Mouse (Mus musculus) forebrain, embryonic 14.5 days (tissue): ENCODE data around the gene Eif1. TPM values are rescaled to one million over a fixed set of nuclear protein-coding genes. Genes with fewer than 3 reads are reported as not detected.
"Not testable (repeated sequence)": the region's sequence is repeated elsewhere in the genome, so short reads cannot be mapped to it uniquely, and the experiment has no call there.

Experiments
- ATAC-seq: fragments of 200-750 bp; cut with Nextera tagmentation; 2 replicates; pipeline ENCODE4 v1.8.0; 2017; ENCODE audit warnings: mild to moderate bottlenecking, moderate library complexity
- DNase-seq: peaks from one replicate; pipeline ENCODE4 v3.0.0-alpha.2; 2015; ENCODE audit warnings: low spot score
- H3K27ac ChIP-seq: fragments of 300-500 bp; sonication (generic); 2 replicates; pipeline ENCODE4 v1.5.1; 2014; ENCODE audit warnings: low read depth, mild to moderate bottlenecking, control low read depth, low read length, moderate library complexity
- H3K27me3 ChIP-seq: fragments of 300-500 bp; sonication (generic); replicated peaks from 2 replicates; pipeline ENCODE4 v1.6.1; 2014; ENCODE audit warnings: low read length, control low read depth, mixed read lengths; ENCODE audit not compliant: control insufficient read depth, insufficient read depth
- H3K36me3 ChIP-seq: fragments of 300-500 bp; sonication (generic); 2 replicates; pipeline ENCODE4 v1.6.1; 2014; ENCODE audit warnings: low read length, control low read depth; ENCODE audit not compliant: control insufficient read depth, insufficient read depth
- H3K4me1 ChIP-seq: fragments of 300-500 bp; sonication (generic); 2 replicates; pipeline ENCODE4 v1.6.1; 2014; ENCODE audit warnings: antibody characterized with exemption, low read length, control low read depth; ENCODE audit not compliant: control insufficient read depth, insufficient read depth
- H3K4me2 ChIP-seq: fragments of 300-500 bp; sonication (generic); 2 replicates; pipeline ENCODE4 v1.6.1; 2014; ENCODE audit warnings: mild to moderate bottlenecking, control low read depth, low read length
- H3K4me3 ChIP-seq: fragments of 300-500 bp; sonication (generic); 2 replicates; pipeline ENCODE4 v1.5.1; 2014; ENCODE audit warnings: low read depth, low read length, control low read depth
- H3K9ac ChIP-seq: fragments of 300-500 bp; sonication (generic); 2 replicates; pipeline ENCODE4 v1.6.1; 2014; ENCODE audit warnings: mild to moderate bottlenecking, low read length, control low read depth, moderate library complexity
- H3K9me3 ChIP-seq: fragments of 300-500 bp; sonication (generic); replicated peaks from 2 replicates; pipeline ENCODE4 v1.6.1; 2016; ENCODE audit warnings: low read length, control low read depth, mixed read lengths; ENCODE audit not compliant: control insufficient read depth
- WGBS: fragments of 180-500 bp; shearing (Covaris S2); extraction: QIAGEN DNeasy Blood & Tissue Kit; methylation state at CpG from one replicate; pipeline ENCODE4 v1.1.7; 2014; 5-methylcytosine and 5-hydroxymethylcytosine counted together
- polyA plus RNA-seq: library from polyadenylated mRNA; unstranded; fragments of >200 nt; fragmentation: Nextera tagmentation; extraction: Ambion mirVana; gene quantifications from 2 replicates; pipeline ENCODE4 v1.2.1, GENCODE M21; 2014

Gene Eif1
- polyA plus RNA-seq, 1 experiment from 2014 or later = 1,493 TPM

DNA sequence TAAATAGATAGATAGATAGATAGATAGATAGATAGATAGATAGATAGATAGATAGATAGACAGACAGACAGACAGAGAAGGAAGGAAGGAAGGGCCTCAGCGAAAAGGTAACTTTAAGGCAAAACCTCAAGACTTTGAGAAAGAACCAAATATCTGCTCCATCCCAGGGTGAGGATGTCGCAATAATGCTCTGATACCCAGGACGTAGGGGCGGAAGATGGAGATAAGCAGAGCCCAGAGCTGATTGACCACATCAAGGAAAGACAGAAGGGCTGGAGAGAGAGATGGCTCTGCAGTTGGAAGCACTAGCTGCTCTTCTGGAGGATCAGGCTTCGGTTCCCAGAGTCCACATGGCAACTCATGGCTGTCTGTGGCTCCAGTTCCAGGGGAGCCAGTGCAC, 18.4 kb upstream of the Eif1 start:
- no peaks in the 10 kb centered on the region for H3K36me3 ChIP-seq
- no peak overlapping the region for H3K9ac ChIP-seq
- H3K4me1 ChIP-seq = no peaks in the 10 kb centered on the region
- no peaks in the 10 kb centered on the region for H3K9me3 ChIP-seq
- WGBS = 91% methylated on average over 5 of the region's 5 CpGs
- H3K4me3 ChIP-seq = no peak overlapping the region
- no peaks in the 10 kb centered on the region for H3K27me3 ChIP-seq
- ATAC-seq (no peak), DNase-seq (no peak)
- H3K4me2 ChIP-seq = no peak overlapping the region
- H3K27ac ChIP-seq = no peak overlapping the region

DNA sequence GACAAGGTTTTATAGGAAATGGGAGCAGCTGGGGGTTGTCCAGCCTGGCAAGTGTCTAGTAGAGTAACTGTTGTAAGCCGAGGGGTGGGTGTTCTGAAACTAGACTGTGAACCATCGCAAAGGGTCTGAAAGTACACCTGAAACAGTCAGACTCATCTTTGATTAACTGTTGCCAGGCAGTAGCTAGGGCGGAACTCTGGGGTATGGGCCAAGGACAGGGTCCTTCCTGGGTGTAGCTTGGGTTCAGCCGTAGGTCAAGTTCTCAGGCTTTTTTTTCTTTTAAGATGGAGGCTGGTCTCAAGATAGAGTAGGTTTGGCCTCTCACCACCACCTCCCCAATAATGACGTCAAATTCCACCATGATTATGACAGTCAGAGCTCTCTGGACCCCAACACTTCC, 11.8 kb upstream of the Eif1 start:
- DNase-seq = no peak

DNA sequence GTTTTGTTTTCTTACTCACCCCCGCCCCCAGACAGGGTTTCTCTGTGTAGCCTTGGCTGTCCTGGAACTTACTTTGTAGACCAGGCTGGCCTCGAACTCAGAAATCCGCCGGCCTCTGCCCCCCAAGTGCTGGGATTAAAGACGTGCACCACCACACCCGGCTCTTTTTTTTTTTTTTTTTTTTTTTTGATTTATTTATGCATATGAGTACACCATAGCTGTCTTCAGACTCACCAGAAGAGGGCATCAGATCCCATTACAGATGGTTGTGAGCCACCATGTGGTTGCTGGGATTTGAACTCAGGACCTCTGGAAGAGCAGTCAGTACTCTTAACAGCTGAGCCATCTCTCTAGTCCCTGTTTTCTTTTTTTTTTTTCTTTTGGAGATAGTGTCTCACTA, 11.0 kb upstream of the Eif1 start:
- not testable (repeated sequence) for H3K4me3 ChIP-seq, H3K27ac ChIP-seq, ATAC-seq, H3K9ac ChIP-seq, H3K4me1 ChIP-seq, H3K27me3 ChIP-seq, H3K9me3 ChIP-seq, DNase-seq, H3K36me3 ChIP-seq, H3K4me2 ChIP-seq
- WGBS = 92% methylated on average over 6 of the region's 6 CpGs

More for the DNA sequence above, 11.8 kb upstream of the Eif1 start:
- Histone ChIP-seq H3K9ac (no peak overlapping the region), H3K27me3 (no peaks in the 10 kb centered on the region), H3K4me3 (no peak overlapping the region), H3K27ac (no peak overlapping the region), H3K4me2 (no peak overlapping the region), H3K4me1 (no peaks in the 10 kb centered on the region), H3K36me3 (no peaks in the 10 kb centered on the region), H3K9me3 (no peaks in the 10 kb centered on the region)
- no peak for ATAC-seq
- WGBS = 95% methylated on average over 5 of the region's 5 CpGs

DNA sequence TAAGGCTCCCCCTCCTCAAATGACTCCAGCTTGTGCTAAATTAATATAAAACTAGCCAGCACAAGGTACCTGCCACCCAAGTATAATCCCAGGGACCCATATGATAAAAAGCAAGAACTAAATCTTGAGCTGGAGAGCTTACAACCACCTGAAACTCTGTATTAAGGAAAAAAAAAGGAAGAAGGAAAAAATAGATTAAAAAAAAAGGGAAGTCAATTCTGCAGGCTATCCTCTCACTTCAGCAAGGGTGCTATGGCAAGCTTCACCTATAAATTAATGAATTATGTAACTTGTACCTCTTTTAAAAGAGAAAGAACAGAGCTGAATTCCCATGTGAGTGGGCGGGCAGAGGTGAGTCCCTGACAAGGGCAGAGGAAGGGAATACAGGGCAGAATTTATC, 8.0 kb upstream of the Eif1 start:
- Histone ChIP-seq H3K9me3 (no peaks in the 10 kb centered on the region), H3K4me1 (no peaks in the 10 kb centered on the region), H3K36me3 (no peaks in the 10 kb centered on the region), H3K27me3 (no peaks in the 10 kb centered on the region), H3K9ac (no peak overlapping the region), H3K4me2 (no peak overlapping the region), H3K27ac (no peak overlapping the region), H3K4me3 (no peak overlapping the region)
- WGBS = 69% methylated on average over 1 of the region's 1 CpGs
- DNase-seq = no peak
- ATAC-seq = no peak

DNA sequence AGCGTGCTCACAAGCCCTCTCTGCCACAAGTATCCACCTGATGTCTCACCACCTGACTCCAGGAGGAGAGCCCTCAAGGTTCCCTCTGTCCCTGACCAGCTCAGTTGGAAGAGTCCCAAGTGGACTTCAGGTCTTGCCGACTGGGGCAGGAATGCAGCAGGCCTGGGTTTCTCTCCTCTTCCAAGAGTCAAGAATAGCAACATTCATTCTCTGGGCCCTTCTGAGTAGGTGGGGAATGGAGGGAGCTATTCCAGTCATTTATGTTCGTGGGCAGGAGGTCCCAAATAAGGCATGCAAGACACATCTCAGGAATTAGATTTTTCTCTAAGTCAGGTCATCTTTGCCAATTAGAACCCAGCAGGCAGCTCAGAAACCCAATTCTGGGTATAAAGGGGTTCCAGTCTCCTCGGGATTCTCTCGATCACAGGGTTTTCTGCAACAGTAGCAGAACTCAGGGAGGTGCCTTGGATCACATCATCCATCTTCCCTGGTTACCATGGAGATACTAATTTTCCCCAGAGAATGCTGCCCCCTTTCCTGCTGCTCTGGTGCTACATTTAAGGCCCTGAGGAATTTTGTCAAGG, 7.5 kb upstream of the Eif1 start:
- Histone ChIP-seq H3K9me3 (no peaks in the 10 kb centered on the region), H3K4me3 (no peak overlapping the region), H3K27ac (no peak overlapping the region), H3K36me3 (no peaks in the 10 kb centered on the region), H3K4me1 (no peaks in the 10 kb centered on the region), H3K9ac (no peak overlapping the region), H3K27me3 (no peaks in the 10 kb centered on the region), H3K4me2 (no peak overlapping the region)
- 28% methylated on average over 5 of the region's 5 CpGs for WGBS
- DNase-seq (no peak), ATAC-seq (no peak)

DNA sequence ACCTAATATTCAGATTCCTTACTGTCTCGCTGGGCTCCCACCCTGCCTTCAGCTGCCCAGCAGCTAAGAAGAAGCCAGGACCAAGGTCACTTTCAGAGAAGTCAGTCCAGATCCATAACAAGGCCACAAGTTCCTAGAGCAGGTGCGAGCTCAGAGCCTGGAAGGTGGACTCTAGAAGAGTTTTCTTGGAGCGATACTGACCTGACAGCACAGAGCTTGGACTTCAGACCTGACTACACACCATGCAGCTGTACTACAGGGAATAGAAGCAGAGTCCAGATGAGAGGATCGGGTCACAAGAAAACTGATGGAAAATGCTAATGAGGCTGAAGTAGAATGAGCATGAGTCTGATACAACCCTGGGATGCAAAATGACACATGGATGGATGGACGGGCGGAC, 6.3 kb upstream of the Eif1 start:
- Histone ChIP-seq H3K9me3 (no peaks in the 10 kb centered on the region), H3K27ac (no peak overlapping the region), H3K4me2 (no peak overlapping the region), H3K4me1 (no peaks in the 10 kb centered on the region), H3K36me3 (no peaks in the 10 kb centered on the region), H3K9ac (no peak overlapping the region), H3K27me3 (no peaks in the 10 kb centered on the region), H3K4me3 (no peak overlapping the region)
- no peak for ATAC-seq
- 95% methylated on average over 6 of the region's 6 CpGs for WGBS
- no peak for DNase-seq

DNA sequence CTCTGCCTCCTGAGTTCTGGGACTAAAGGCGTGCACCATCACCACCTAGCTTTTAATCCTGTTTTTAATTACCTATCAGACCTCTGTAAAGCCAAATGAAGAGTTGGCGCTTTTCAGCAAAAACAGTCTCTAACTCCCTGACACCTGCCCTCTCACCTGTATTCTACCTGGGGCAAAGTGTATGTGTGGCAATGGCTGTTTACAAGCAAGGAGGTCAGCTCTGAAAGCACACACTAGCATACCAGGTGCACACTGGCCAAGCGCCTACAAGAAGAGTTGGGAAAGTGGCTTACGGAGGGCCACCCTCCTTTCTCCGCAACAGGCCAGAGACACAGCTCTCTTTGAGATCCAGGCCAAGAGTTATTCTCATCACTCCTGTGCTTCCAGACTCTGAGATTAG, 4.2 kb upstream of the Eif1 start:
- Histone ChIP-seq H3K4me2 (no peak overlapping the region), H3K9ac (no peak overlapping the region), H3K27ac (no peak overlapping the region), H3K4me1 (0 out of 2 replicates have a peak, but pooled peaks cover 2% of the 10 kb centered on the region), H3K36me3 (no peaks in the 10 kb centered on the region), H3K4me3 (no peak overlapping the region), H3K9me3 (no peaks in the 10 kb centered on the region), H3K27me3 (no peaks in the 10 kb centered on the region)
- 93% methylated on average over 5 of the region's 5 CpGs for WGBS
- ATAC-seq (no peak), DNase-seq (no peak)

DNA sequence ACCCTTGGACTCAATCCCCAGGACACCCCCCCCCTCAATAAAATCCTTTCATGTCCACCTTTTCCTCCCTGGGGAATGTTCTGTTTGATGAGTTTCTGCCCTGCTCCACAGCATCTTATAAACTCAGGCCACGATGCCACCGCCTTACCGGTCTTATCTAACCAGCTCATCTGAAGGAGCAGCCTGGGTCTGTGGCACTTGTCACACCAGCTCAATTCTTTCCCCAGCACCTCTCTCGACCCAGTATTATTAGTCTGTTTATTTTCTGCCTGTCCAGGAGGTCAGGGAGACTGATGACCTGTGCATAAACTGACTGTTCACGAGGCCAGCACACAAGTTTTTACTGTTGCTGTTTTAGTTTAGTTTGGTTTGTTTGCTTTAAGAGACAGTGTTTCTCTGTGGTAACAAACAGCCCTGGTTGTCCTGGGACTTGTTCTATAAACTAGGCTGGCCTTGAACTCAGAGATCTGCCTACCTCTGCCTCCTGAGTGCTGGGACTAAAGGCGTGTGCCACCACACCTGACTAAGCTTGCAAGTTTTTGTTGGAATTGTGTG, 1.8 kb upstream of the Eif1 start:
- H3K36me3 ChIP-seq = peaks cover 21% of the 10 kb centered on the region
- DNase-seq (no peak), ATAC-seq (no peak)
- H3K4me3 ChIP-seq = no peak overlapping the region
- no peak overlapping the region for H3K4me2 ChIP-seq
- no peaks in the 10 kb centered on the region for H3K9me3 ChIP-seq
- no peak overlapping the region for H3K27ac ChIP-seq
- H3K9ac ChIP-seq = no peak overlapping the region
- WGBS = 80% methylated on average over 6 of the region's 6 CpGs
- H3K27me3 ChIP-seq = no peaks in the 10 kb centered on the region
- 0 out of 2 replicates have a peak, but pooled peaks cover 2% of the 10 kb centered on the region for H3K4me1 ChIP-seq

DNA sequence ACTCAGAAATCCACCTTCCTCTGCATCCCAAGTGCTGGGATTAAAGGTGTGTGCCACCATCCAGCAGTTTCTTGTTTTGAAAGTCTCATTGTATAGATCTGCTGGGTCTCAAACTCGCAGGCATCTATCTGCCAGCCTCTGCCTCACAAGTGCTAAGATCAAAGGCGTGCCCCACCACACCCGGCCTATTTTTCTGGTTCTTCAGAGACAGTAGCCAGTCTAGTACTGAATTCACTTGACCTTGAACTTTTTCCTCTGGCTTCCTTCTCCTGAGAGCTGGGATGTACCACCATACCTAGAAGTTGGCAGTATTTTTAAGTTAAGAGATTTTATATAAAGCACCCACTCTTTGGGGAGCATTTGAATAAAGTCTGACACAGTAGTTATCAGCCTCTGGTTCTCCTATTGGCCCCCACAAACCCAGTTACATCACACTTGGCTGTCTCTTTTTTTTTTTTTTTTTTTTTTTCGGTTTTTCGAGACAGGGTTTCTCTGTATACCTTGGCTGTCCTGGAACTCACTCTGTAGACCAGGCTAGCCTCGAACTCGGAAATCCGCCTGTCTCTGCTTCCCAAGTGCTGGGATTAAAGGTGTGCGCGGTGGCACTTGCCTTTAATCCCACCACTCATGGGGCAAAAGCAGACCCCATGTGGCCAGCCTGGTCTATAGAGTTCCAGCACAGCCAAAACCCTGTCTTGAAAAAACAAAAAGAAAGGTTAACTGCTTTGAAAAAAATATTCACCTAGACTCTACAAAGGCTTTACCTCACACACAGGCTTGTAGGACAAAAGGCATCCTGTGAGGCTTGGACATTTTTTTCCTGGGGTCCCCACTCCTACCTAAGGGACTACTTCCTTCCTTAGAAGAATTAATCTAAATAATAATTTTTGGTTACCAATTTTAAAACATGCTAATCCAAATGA, 895 bp upstream of the Eif1 start:
- no peaks in the 10 kb centered on the region for H3K27me3 ChIP-seq
- no peaks in the 10 kb centered on the region for H3K9me3 ChIP-seq
- peak overlapping the region; percentile 49; the same call in 1 of the 2 replicates for H3K27ac ChIP-seq
- 0 out of 2 replicates have a peak, but pooled peaks cover 2% of the 10 kb centered on the region for H3K4me1 ChIP-seq
- peaks cover 23% of the 10 kb centered on the region for H3K36me3 ChIP-seq
- peak overlapping the region; percentile 24 for H3K4me3 ChIP-seq
- 88% methylated on average over 10 of the region's 10 CpGs for WGBS
- ATAC-seq (no peak; the same call in 1 of the 2 replicates), DNase-seq (peak; percentile 43)
- H3K4me2 ChIP-seq = peak overlapping the region; percentile 53
- H3K9ac ChIP-seq = no peak overlapping the region; the same call in 1 of the 2 replicates
